Mouse (Mus musculus) right cerebral cortex, postnatal 10 days (tissue): ENCODE data around the gene Vmn1r119.
"Not testable (repeated sequence)": the region's sequence is repeated elsewhere in the genome, so short reads cannot be mapped to it uniquely, and the experiment has no call there.

Source experiments
- DNase-seq, 2 experiments: peaks; one replicate each; pipeline ENCODE4 v3.0.0; 2021; ENCODE audit warnings: low spot score in 2 of 2

Vmn1r119 gene

DNA sequence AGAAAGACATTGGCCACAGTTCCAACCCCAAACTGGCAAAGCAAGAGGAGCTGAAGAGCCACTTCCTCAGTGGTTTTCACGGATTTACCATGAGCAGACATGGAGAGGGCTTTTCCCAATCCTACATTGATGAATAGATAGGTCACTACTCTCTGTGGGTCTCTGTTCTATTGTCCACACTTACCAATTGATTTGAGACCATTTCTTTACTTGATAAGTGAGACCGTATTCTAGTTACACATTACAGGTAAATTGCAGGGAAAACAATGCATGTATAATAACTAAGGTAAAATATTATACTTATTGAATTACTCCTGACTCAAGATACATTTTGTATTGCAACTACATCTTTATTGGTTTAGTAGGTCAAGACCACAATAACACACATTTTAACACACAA lies at the start of gene Vmn1r119:
TSS of gene Vmn1r119 (minus strand) at position 101 of the 400 bp plus-strand sequence.
- DNase-seq, result not testable (repeated sequence)

DNA sequence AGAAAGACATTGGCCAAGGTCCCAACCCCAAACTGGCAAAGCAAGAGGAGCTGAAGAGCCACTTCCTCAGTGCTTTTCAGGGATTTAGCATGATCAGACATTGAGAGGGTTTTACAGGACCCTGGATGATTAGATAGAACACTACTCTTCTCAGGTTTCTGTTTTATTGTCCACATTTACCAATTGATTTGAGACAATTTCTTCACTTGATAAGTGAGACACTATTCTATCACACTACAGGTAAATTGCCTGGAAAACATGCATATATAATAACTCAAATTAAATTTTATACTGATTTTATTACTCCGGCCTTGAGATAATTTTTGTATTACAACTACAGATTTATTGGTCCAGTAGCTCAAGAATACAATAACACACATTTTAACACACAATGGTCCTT lies 41.4 kb upstream of the Vmn1r119 start, which contains the start of gene Vmn1r120:
TSS of gene Vmn1r120 (minus strand) at position 101 of the 400 bp plus-strand sequence.
- not testable (repeated sequence) for DNase-seq
